Mouse (Mus musculus) subcutaneous adipose tissue, adult 2 months (tissue): ENCODE measurements around the gene Efna3. TPM values are rescaled to one million over a fixed set of nuclear protein-coding genes. Genes with fewer than 3 reads are reported as not detected.

Experiments
- polyA plus RNA-seq: library from polyadenylated mRNA; depleted of rRNA; stranded (reverse); fragments of >200 nt; gene quantifications from 2 replicates; pipeline ENCODE4 v1.2.3, GENCODE M21; 2012; ENCODE audit warnings: low replicate concordance; rRNA removed

Efna3 gene
- polyA plus RNA-seq = 0.56 and 5.8 TPM in 2 replicates

GRCm38 (mm10) chr3:89322514-89323165 is at the start of gene Efna3:
Gene Efna3, minus strand, starts transcription at chr3:89322965.

GRCm38 (mm10) chr3:89365153-89365485 is 42.4 kb upstream of the Efna3 start, which contains the start of gene Dcst1:
Gene Dcst1, minus strand, starts transcription at chr3:89365253.

GRCm38 (mm10) chr3:89361675-89362074 is 38.9 kb upstream of the Efna3 start, which contains the start of gene Dcst2:
Gene Dcst2, plus strand, starts transcription at chr3:89361975.

GRCm38 (mm10) chr3:89349869-89350501 is 27.2 kb upstream of the Efna3 start, which contains the start of gene Adam15:
Gene Adam15, minus strand, starts transcription at chr3:89349996.

GRCm38 (mm10) chr3:89337721-89338578 is 15.2 kb upstream of the Efna3 start, which contains the start of gene Efna4:
Gene Efna4, minus strand, starts transcription at chr3:89338028.

GRCm38 (mm10) chr3:89280606-89281511 is 41.9 kb downstream of the Efna3 start, which contains the start of gene Efna1:
Gene Efna1, minus strand, starts transcription at chr3:89281142.

GRCm38 (mm10) chr3:89270051-89270755 is 52.6 kb downstream of the Efna3 start, which contains the start of gene Slc50a1:
Gene Slc50a1, minus strand, starts transcription at chr3:89270570.

Other genes with a start within 250 kb of the Efna3 start
- gene Rusc1, start 229.7 kb downstream of the Efna3 start, polyA plus RNA-seq = 34.6 and 53.0 TPM in 2 replicates
- not detected in 2 replicates for gene Gm43738, start 221.9 kb downstream of the Efna3 start, polyA plus RNA-seq
- gene Fdps, start 221.0 kb downstream of the Efna3 start, polyA plus RNA-seq = 79.2 and 117 TPM in 2 replicates
- 1.9 TPM in 1 of 2 replicates, not detected in the other for gene Pklr, start 186.8 kb downstream of the Efna3 start, polyA plus RNA-seq
- 0.11 and 1.8 TPM in 2 replicates for gene Hcn3, start 162.8 kb downstream of the Efna3 start, polyA plus RNA-seq
- gene Clk2, start 158.2 kb downstream of the Efna3 start, polyA plus RNA-seq = 52.1 and 101 TPM in 2 replicates
- gene Scamp3, start 145.5 kb downstream of the Efna3 start, polyA plus RNA-seq = 176 and 177 TPM in 2 replicates
- 30.0 and 81.4 TPM in 2 replicates for gene Fam189b, start 139.8 kb downstream of the Efna3 start, polyA plus RNA-seq
- 119 and 134 TPM in 2 replicates for gene Gba, start 120.0 kb downstream of the Efna3 start, polyA plus RNA-seq
- 55.5 and 268 TPM in 2 replicates for gene Thbs3, start 107.8 kb downstream of the Efna3 start, polyA plus RNA-seq
- 170 and 192 TPM in 2 replicates for gene Mtx1, start 95.9 kb downstream of the Efna3 start, polyA plus RNA-seq
- 2.8 and 52.8 TPM in 2 replicates for gene Muc1, start 93.9 kb downstream of the Efna3 start, polyA plus RNA-seq
- 112 and 194 TPM in 2 replicates for gene Krtcap2, start 77.0 kb downstream of the Efna3 start, polyA plus RNA-seq
- 5.0 and 16.6 TPM in 2 replicates for gene Trim46, start 76.7 kb downstream of the Efna3 start, polyA plus RNA-seq
- gene Dpm3, start 63.6 kb downstream of the Efna3 start, polyA plus RNA-seq = 369 and 505 TPM in 2 replicates
- gene Slc50a1, start 52.4 kb downstream of the Efna3 start, polyA plus RNA-seq = 187 and 197 TPM in 2 replicates
- 42.8 and 59.6 TPM in 2 replicates for gene Efna1, start 41.8 kb downstream of the Efna3 start, polyA plus RNA-seq
- 3.7 and 48.7 TPM in 2 replicates for gene Efna4, start 15.1 kb upstream of the Efna3 start, polyA plus RNA-seq
- 211 and 374 TPM in 2 replicates for gene Adam15, start 27.0 kb upstream of the Efna3 start, polyA plus RNA-seq
- gene Dcst2, start 39.0 kb upstream of the Efna3 start, polyA plus RNA-seq = 2.2 and 6.3 TPM in 2 replicates
- 1.1 and 4.6 TPM in 2 replicates for gene Dcst1, start 42.3 kb upstream of the Efna3 start, polyA plus RNA-seq
- gene Zbtb7b, start 71.8 kb upstream of the Efna3 start, polyA plus RNA-seq = 69.1 and 111 TPM in 2 replicates
- 0.24 TPM in 1 of 2 replicates, not detected in the other for gene Lenep, start 79.8 kb upstream of the Efna3 start, polyA plus RNA-seq
- 62.8 and 93.5 TPM in 2 replicates for gene Flad1, start 88.9 kb upstream of the Efna3 start, polyA plus RNA-seq
- 46.2 and 57.2 TPM in 2 replicates for gene Cks1b, start 95.4 kb upstream of the Efna3 start, polyA plus RNA-seq
- 109 and 199 TPM in 2 replicates for gene Shc1, start 95.5 kb upstream of the Efna3 start, polyA plus RNA-seq
- gene Pygo2, start 107.2 kb upstream of the Efna3 start, polyA plus RNA-seq = 30.5 and 69.3 TPM in 2 replicates
- 53.4 and 121 TPM in 2 replicates for gene Pbxip1, start 113.7 kb upstream of the Efna3 start, polyA plus RNA-seq
- 67.3 and 96.9 TPM in 2 replicates for gene Pmvk, start 131.6 kb upstream of the Efna3 start, polyA plus RNA-seq
- gene Kcnn3, start 197.2 kb upstream of the Efna3 start, polyA plus RNA-seq = 1.0 and 33.0 TPM in 2 replicates